Mouse (Mus musculus) T-helper 2 cell (primary cell): ENCODE results near the gene Cxcl3.
"Not testable (repeated sequence)": the region's sequence is repeated elsewhere in the genome, so short reads cannot be mapped to it uniquely, and the experiment has no call there.

Experiments
- in situ Hi-C: fragments of 300-600 bp; cut with MboI, MseI; formaldehyde crosslinking; loops from one replicate; pipeline ENCODE4 v1.15.1; 2025; ENCODE audit warnings: high pct_unique_total_duplicates

Cxcl3 gene

GRCm38 (mm10) chr5:90789306-90790073 lies 3.6 kb downstream of the Cxcl3 start:
- in situ Hi-C loops = loop anchor here (5.0 kb wide), 1 partner anchor 132 kb away; no protein-coding TSS in a partner anchor

GRCm38 (mm10) chr5:90790074-90790502 lies 4.2 kb downstream of the Cxcl3 start:
- in situ Hi-C loops = no loop called here

GRCm38 (mm10) chr5:90794195-90794625 lies 8.3 kb downstream of the Cxcl3 start, which contains the start of gene Cxcl15:
Gene Cxcl15, plus strand, starts transcription at chr5:90794534.
- in situ Hi-C loops = no loop called here

GRCm38 (mm10) chr5:90795392-90795791 lies 9.5 kb downstream of the Cxcl3 start:
- in situ Hi-C loops = not testable (repeated sequence)

- in situ Hi-C loops = no loop called here
Observed at GRCm38 (mm10) chr5:90804574-90804973, 18.7 kb downstream of the Cxcl3 start.

- in situ Hi-C loops = no loop called here
Observed at GRCm38 (mm10) chr5:90806050-90806449, 20.1 kb downstream of the Cxcl3 start.

GRCm38 (mm10) chr5:90807176-90807950 lies 21.5 kb downstream of the Cxcl3 start:
- in situ Hi-C loops = no loop called here

GRCm38 (mm10) chr5:90819756-90820155 lies 33.9 kb downstream of the Cxcl3 start:
- in situ Hi-C loops = no loop called here

- in situ Hi-C loops = loop anchor here (10.0 kb wide), 1 partner anchor 807 kb away; no protein-coding TSS in a partner anchor
Observed at GRCm38 (mm10) chr5:90832145-90832767, 46.4 kb downstream of the Cxcl3 start.

- in situ Hi-C loops = loop anchor here (10.0 kb wide), 1 partner anchor 808 kb away; no protein-coding TSS in a partner anchor
Observed at GRCm38 (mm10) chr5:90832768-90833388, 47.0 kb downstream of the Cxcl3 start.

- in situ Hi-C loops = loop anchor here (10.0 kb wide), 1 partner anchor 810 kb away; no protein-coding TSS in a partner anchor
Observed at GRCm38 (mm10) chr5:90834436-90834835, 48.5 kb downstream of the Cxcl3 start.

GRCm38 (mm10) chr5:90838582-90838981 lies 52.7 kb downstream of the Cxcl3 start:
- in situ Hi-C loops = loop anchor here (10.0 kb wide), 1 partner anchor 814 kb away; no protein-coding TSS in a partner anchor
